Mouse (Mus musculus): ENCODE results near the gene Vash2.
A peak's percentile ranks its signal among the peaks of the same experiment; 100 is the strongest.
"Not testable (repeated sequence)": the region's sequence is repeated elsewhere in the genome, so short reads cannot be mapped to it uniquely, and the experiment has no call there.

Gene Vash2

GRCm38 (mm10) chr1:190979100-190979563 lies at the start of gene Vash2:
Gene Vash2, minus strand, starts transcription at chr1:190979296.
- peak; percentile 91 for DNase-seq (ENCODE audit: low read depth, low spot score)

GRCm38 (mm10) chr1:191026021-191026713 lies 47.1 kb upstream of the Vash2 start, which contains the start of gene Flvcr1:
Gene Flvcr1, minus strand, starts transcription at chr1:191026158.
- peak; percentile 100 for DNase-seq (ENCODE audit: low read depth, low spot score)

- DNase-seq (ENCODE audit: low read depth, low spot score): peak; percentile 60
These were observed 46.2 kb upstream of the Vash2 start for GRCm38 (mm10) chr1:191025016-191026012.

- not testable (repeated sequence) for DNase-seq (ENCODE audit: low read depth, low spot score)
These were observed 44.7 kb upstream of the Vash2 start for GRCm38 (mm10) chr1:191023806-191024205.

- DNase-seq (ENCODE audit: low read depth, low spot score): no peak
These were observed 44.0 kb upstream of the Vash2 start for GRCm38 (mm10) chr1:191023140-191023539.

GRCm38 (mm10) chr1:191021016-191021415 lies 41.9 kb upstream of the Vash2 start:
- no peak for DNase-seq (ENCODE audit: low read depth, low spot score)

GRCm38 (mm10) chr1:191020217-191020924 lies 41.3 kb upstream of the Vash2 start:
- DNase-seq (ENCODE audit: low read depth, low spot score): no peak

GRCm38 (mm10) chr1:191019803-191020202 lies 40.7 kb upstream of the Vash2 start:
- DNase-seq (ENCODE audit: low read depth, low spot score): no peak

- peak; percentile 80 for DNase-seq (ENCODE audit: low read depth, low spot score)
These were observed 35.2 kb upstream of the Vash2 start for GRCm38 (mm10) chr1:191014271-191014670.

- peak; percentile 54 for DNase-seq (ENCODE audit: low read depth, low spot score)
These were observed 29.6 kb upstream of the Vash2 start for GRCm38 (mm10) chr1:191008707-191009106.

GRCm38 (mm10) chr1:191002201-191002600 lies 23.1 kb upstream of the Vash2 start:
- DNase-seq (ENCODE audit: low read depth, low spot score): peak; percentile 32

GRCm38 (mm10) chr1:191000686-191001085 lies 21.6 kb upstream of the Vash2 start:
- no peak for DNase-seq (ENCODE audit: low read depth, low spot score)

GRCm38 (mm10) chr1:190998027-190998426 lies 18.9 kb upstream of the Vash2 start:
- DNase-seq (ENCODE audit: low read depth, low spot score): no peak

- no peak for DNase-seq (ENCODE audit: low read depth, low spot score)
These were observed 17.3 kb upstream of the Vash2 start for GRCm38 (mm10) chr1:190996346-190996877.

- DNase-seq (ENCODE audit: low read depth, low spot score): no peak
These were observed 16.5 kb upstream of the Vash2 start for GRCm38 (mm10) chr1:190995548-190995947.

- peak; percentile 14 for DNase-seq (ENCODE audit: low read depth, low spot score)
These were observed 10.5 kb upstream of the Vash2 start for GRCm38 (mm10) chr1:190989437-190990082.

- no peak for DNase-seq (ENCODE audit: low read depth, low spot score)
These were observed 2.3 kb upstream of the Vash2 start for GRCm38 (mm10) chr1:190981412-190981811.

- DNase-seq (ENCODE audit: low read depth, low spot score): no peak
These were observed 1.4 kb upstream of the Vash2 start for GRCm38 (mm10) chr1:190980470-190980869.

- peak; percentile 53 for DNase-seq (ENCODE audit: low read depth, low spot score)
These were observed 504 bp downstream of the Vash2 start for GRCm38 (mm10) chr1:190978511-190979073.

GRCm38 (mm10) chr1:190978001-190978400 lies 1.1 kb downstream of the Vash2 start:
- DNase-seq (ENCODE audit: low read depth, low spot score): no peak
